ENCODE assay signal across 11 mouse cellular contexts in the genomic region with DNA sequence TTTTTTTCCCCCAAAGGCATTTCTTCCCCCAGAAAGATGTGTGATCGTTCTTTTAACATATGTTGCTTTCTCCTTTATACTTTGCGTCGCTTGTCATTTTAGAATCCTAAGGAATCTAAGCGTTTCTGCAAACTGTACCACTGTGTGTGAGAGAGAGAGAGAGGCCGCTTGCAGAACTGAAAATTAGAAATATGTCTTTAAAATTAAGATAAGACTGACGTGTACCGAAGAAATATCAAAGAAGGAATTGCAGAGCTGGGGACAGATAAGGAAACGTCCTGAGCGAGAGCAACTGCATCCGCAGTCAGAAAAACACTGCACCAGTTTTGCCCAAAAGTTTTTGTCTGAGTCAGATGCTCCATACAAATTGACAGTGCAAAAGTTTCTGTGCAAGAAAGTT. TPM values are rescaled to one million over a fixed set of nuclear protein-coding genes. Genes with fewer than 3 reads are reported as not detected.
DNase-seq lines count a peak whose midpoint lies in the region; ATAC-seq and TF ChIP-seq lines count a peak whose summit lies in the region.
"Had no signal": no experiment of that assay in that cellular context is flagged by ENCODE, and none has a peak within 500 bp of the region (broad histone marks: within the 10 kb centered on the region; RNA-seq: fewer than 3 reads in every experiment).

No protein-coding gene starts in this region.

- H3K4me2 ChIP-seq in forebrain, embryonic 15.5 days (replicated peaks) = peak overlapping the region; percentile 71; the same call in 1 of the 2 replicates
- no peak overlapping the region for H3K4me2 ChIP-seq in forebrain, embryonic 14.5 days (ENCODE audit: low read length)
- H3K4me2 ChIP-seq in lung, embryonic 16.5 days (ENCODE audit: low read depth, low read length) = peak overlapping the region; percentile 67
- H3K4me2 ChIP-seq in hindbrain, postnatal 0 days (ENCODE audit: low read depth, low read length) = peak overlapping the region; percentile 87
- H3K4me2 ChIP-seq in midbrain, embryonic 16.5 days (ENCODE audit: low read length) = peak overlapping the region; percentile 88

- no peaks in the 10 kb centered on the region for H3K27me3 ChIP-seq in forebrain, embryonic 15.5 days
- no peaks in the 10 kb centered on the region for H3K27me3 ChIP-seq in forebrain, embryonic 14.5 days (replicated peaks; ENCODE audit: control insufficient read depth, insufficient read depth, low read length)
- H3K27me3 ChIP-seq in lung, embryonic 16.5 days (ENCODE audit: control insufficient read depth, insufficient read depth, low read depth, low read length) = no peaks in the 10 kb centered on the region
- no peaks in the 10 kb centered on the region for H3K27me3 ChIP-seq in hindbrain, postnatal 0 days (ENCODE audit: insufficient read depth, low read length)
- no peaks in the 10 kb centered on the region for H3K27me3 ChIP-seq in midbrain, embryonic 16.5 days (ENCODE audit: control insufficient read depth, insufficient read depth, low read depth, low read length)

- no peak for DNase-seq in forebrain, embryonic 14.5 days (ENCODE audit: low spot score)
- no peak for DNase-seq in lung, postnatal 36 days
- DNase-seq in hindbrain, postnatal 0 days (ENCODE audit: low spot score) = no peak
- DNase-seq in cerebellum, adult 8-10 months = no peak
- no peak for DNase-seq in cerebellum, postnatal 10 days
- DNase-seq: kidney, adult 11 months; right cerebral cortex, postnatal 14 days; thymus, adult 2 months had no signal

- H3K4me1 ChIP-seq in forebrain, embryonic 15.5 days = peaks cover 27% of the 10 kb centered on the region
- H3K4me1 ChIP-seq in forebrain, embryonic 14.5 days (ENCODE audit: control insufficient read depth, insufficient read depth, low read length) = peaks cover 13% of the 10 kb centered on the region
- H3K4me1 ChIP-seq in lung, embryonic 16.5 days (replicated peaks; ENCODE audit: control insufficient read depth, insufficient read depth, low read length) = peaks cover 4% of the 10 kb centered on the region
- H3K4me1 ChIP-seq in hindbrain, postnatal 0 days (ENCODE audit: insufficient read depth, low read length) = peaks cover 9% of the 10 kb centered on the region
- H3K4me1 ChIP-seq in midbrain, embryonic 16.5 days (ENCODE audit: control insufficient read depth, insufficient read depth, low read length) = peaks cover 25% of the 10 kb centered on the region

- WGBS in forebrain, embryonic 15.5 days = 89% methylated on average over 10 of the region's 10 CpGs
- 85% methylated on average over 10 of the region's 10 CpGs for WGBS in forebrain, embryonic 14.5 days
- 53% methylated on average over 10 of the region's 10 CpGs for WGBS in lung, embryonic 16.5 days
- 87% methylated on average over 10 of the region's 10 CpGs for WGBS in hindbrain, postnatal 0 days
- 90% methylated on average over 10 of the region's 10 CpGs for WGBS in midbrain, embryonic 16.5 days

- no peak for TF ChIP-seq CTCF in hindbrain, postnatal 0 days (IDR thresholded peaks at IDR 0.05; ENCODE audit: low read depth)

- H3K4me3 ChIP-seq in forebrain, embryonic 15.5 days = no peak overlapping the region; the same call in 1 of the 2 replicates
- no peak overlapping the region for H3K4me3 ChIP-seq in forebrain, embryonic 14.5 days (ENCODE audit: low read depth, low read length)
- no peak overlapping the region for H3K4me3 ChIP-seq in lung, embryonic 16.5 days (ENCODE audit: low read length)
- H3K4me3 ChIP-seq in hindbrain, postnatal 0 days (ENCODE audit: low read length) = no peak overlapping the region
- no peak overlapping the region for H3K4me3 ChIP-seq in midbrain, embryonic 16.5 days (ENCODE audit: low read depth, low read length)

- H3K9ac ChIP-seq in forebrain, embryonic 15.5 days (replicated peaks) = no peak overlapping the region
- no peak overlapping the region; the same call in 1 of the 2 replicates for H3K9ac ChIP-seq in forebrain, embryonic 14.5 days (ENCODE audit: low read length)
- H3K9ac ChIP-seq in lung, embryonic 16.5 days (ENCODE audit: low read length) = no peak overlapping the region
- no peak overlapping the region for H3K9ac ChIP-seq in hindbrain, postnatal 0 days (replicated peaks; ENCODE audit: low read length)
- no peak overlapping the region for H3K9ac ChIP-seq in midbrain, embryonic 16.5 days (ENCODE audit: low read depth, low read length)

- no peak overlapping the region for H3K27ac ChIP-seq in forebrain, embryonic 15.5 days (replicated peaks)
- H3K27ac ChIP-seq in forebrain, embryonic 14.5 days (ENCODE audit: low read depth, low read length) = no peak overlapping the region
- no peak overlapping the region for H3K27ac ChIP-seq in lung, embryonic 16.5 days (ENCODE audit: low read length)
- no peak overlapping the region for H3K27ac ChIP-seq in hindbrain, postnatal 0 days
- no peak overlapping the region for H3K27ac ChIP-seq in midbrain, embryonic 16.5 days (ENCODE audit: low read length)

- H3K36me3 ChIP-seq in forebrain, embryonic 15.5 days = no peaks in the 10 kb centered on the region
- H3K36me3 ChIP-seq in forebrain, embryonic 14.5 days (ENCODE audit: control insufficient read depth, insufficient read depth, low read length) = no peaks in the 10 kb centered on the region
- no peaks in the 10 kb centered on the region for H3K36me3 ChIP-seq in lung, embryonic 16.5 days (ENCODE audit: control insufficient read depth, insufficient read depth, low read length)
- no peaks in the 10 kb centered on the region for H3K36me3 ChIP-seq in hindbrain, postnatal 0 days (ENCODE audit: insufficient read depth, low read length)
- no peaks in the 10 kb centered on the region for H3K36me3 ChIP-seq in midbrain, embryonic 16.5 days (ENCODE audit: control insufficient read depth, insufficient read depth, low read length)

- no peaks in the 10 kb centered on the region for H3K9me3 ChIP-seq in forebrain, embryonic 15.5 days
- no peaks in the 10 kb centered on the region for H3K9me3 ChIP-seq in forebrain, embryonic 14.5 days (replicated peaks; ENCODE audit: control insufficient read depth, low read length)
- H3K9me3 ChIP-seq in lung, embryonic 16.5 days (ENCODE audit: control insufficient read depth, low read length) = no peaks in the 10 kb centered on the region
- no peaks in the 10 kb centered on the region for H3K9me3 ChIP-seq in hindbrain, postnatal 0 days (ENCODE audit: low read length)
- no peaks in the 10 kb centered on the region for H3K9me3 ChIP-seq in midbrain, embryonic 16.5 days (replicated peaks; ENCODE audit: control insufficient read depth, low read length, poor library complexity, severe bottlenecking)

- no peak for ATAC-seq in forebrain, embryonic 15.5 days (replicated peaks)
- no peak for ATAC-seq in forebrain, embryonic 14.5 days
- no peak for ATAC-seq in lung, embryonic 16.5 days (ENCODE audit: low read depth)
- ATAC-seq in hindbrain, postnatal 0 days = no peak
- ATAC-seq in midbrain, embryonic 16.5 days = no peak

RNA-seq across cellular contexts. Expression of gene Hnrnpll, which starts 1.3 kb away (rescaled TPM):
- polyA plus RNA-seq in forebrain, embryonic 15.5 days (2015; fragmentation: Nextera tagmentation; extraction: Ambion mirVana) = 84.5 and 87.9 TPM in 2 replicates
- 75.5 and 86.8 TPM in 2 replicates for polyA plus RNA-seq in forebrain, embryonic 14.5 days (2014; fragmentation: Nextera tagmentation; extraction: Ambion mirVana)
- 64.6 and 64.9 TPM in 2 replicates for polyA plus RNA-seq in lung, embryonic 16.5 days (2015; fragmentation: Nextera tagmentation; extraction: Ambion mirVana)
- total RNA-seq in hindbrain, postnatal 0 days (2014; rRNA removed) = 41.8 and 52.7 TPM in 2 replicates
- 40.0 and 40.2 TPM in 2 replicates for polyA plus RNA-seq in hindbrain, postnatal 0 days (2015; fragmentation: Nextera tagmentation; extraction: Ambion mirVana)
- 53.9 and 59.2 TPM in 2 replicates for polyA plus RNA-seq in midbrain, embryonic 16.5 days (2015; fragmentation: Nextera tagmentation; extraction: Ambion mirVana)
